Mouse (Mus musculus) cerebellum, adult 2 months (tissue): Measurements from ENCODE around the gene Ckap2.

Source experiments
- CTCF ChIP-seq: fragments of 200-500 bp; IDR thresholded peaks from 2 replicates; pipeline ENCODE4 v1.5.1; 2011; ENCODE audit warnings: low read depth, mild to moderate bottlenecking, control low read depth, low read length, moderate library complexity, borderline replicate concordance; ENCODE audit not compliant: insufficient read depth
- POLR2A ChIP-seq: fragments of 200-500 bp; IDR thresholded peaks from 2 replicates; pipeline ENCODE4 v1.6.1; 2011; ENCODE audit warnings: low read length, control low read depth, borderline replicate concordance; ENCODE audit not compliant: insufficient read depth

DNA sequence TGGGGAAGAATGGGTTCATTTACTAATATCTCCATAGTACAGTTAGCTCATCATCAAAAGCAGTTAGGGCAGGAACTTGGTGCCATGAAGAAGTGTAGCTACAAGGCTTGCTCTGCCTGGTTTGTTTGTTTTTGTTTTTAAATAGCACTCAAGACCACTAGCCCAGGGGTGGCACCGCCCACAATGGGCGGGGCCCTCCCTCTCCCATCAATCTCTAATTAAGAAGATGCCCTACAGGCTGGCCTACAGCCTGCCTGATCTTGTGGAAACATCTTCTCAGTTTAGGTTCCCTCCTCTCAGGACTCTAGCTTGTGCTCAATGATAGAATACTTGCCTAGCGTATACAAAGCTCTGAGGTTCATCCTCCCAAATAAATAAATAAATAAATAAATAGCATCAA is 735 bp downstream of the Ckap2 start:
- TF ChIP-seq CTCF (no peak), POLR2A (no peak)
